Mouse (Mus musculus) lung, adult 2 months (tissue): ENCODE results near the gene Tmem243.

Source experiments
- CTCF ChIP-seq: fragments of 200-500 bp; IDR thresholded peaks from 2 replicates; pipeline ENCODE4 v1.5.1; 2011; ENCODE audit warnings: mild to moderate bottlenecking, low read length, control low read depth; ENCODE audit not compliant: insufficient read depth
- POLR2A ChIP-seq: fragments of 200-500 bp; IDR thresholded peaks from 2 replicates; pipeline ENCODE4 v1.6.1; 2011; ENCODE audit warnings: low read depth, mild to moderate bottlenecking, control low read depth, low read length, borderline replicate concordance; ENCODE audit errors: extremely low read depth

DNA sequence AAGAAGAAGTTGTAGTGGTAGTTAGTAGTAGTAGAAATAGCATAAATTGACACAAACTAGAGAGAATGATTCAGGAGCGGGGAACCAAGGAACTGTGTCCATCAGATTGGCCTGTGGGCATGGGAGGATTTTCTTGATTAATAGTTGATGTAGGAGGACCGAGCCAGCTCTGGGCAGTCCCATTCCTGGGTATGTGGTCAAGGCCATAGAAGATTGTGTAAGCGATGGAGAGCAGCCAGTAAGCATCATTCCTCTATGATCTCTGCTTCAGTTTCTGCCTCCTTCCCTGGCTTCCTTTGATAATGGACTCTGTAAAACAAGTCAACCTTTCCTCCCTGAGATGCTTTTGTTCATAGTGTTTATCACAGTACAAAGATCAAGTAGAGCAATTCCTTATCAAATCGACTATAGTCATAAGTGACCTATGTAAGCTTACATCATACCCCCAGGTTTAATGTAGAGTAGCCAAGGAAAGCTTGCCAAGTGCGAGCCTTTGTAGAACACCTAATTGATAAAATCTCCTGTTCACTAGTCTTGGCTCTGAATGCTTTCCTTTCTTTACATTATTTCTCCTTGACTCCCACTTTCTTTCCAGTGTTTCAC, 43.1 kb upstream of the Tmem243 start:
- no peak for TF ChIP-seq CTCF
- no peak for TF ChIP-seq POLR2A
